Mouse (Mus musculus): ENCODE measurements at regions not wholly inside any gene's neighbourhood (a gene's known extent, or its start where the extent isn't known, plus 50 kb on each side); places are given as distances from the start of the nearest gene placed in this dataset.

GRCm38 (mm10) chr14:31930367-31930766 is 98.4 kb upstream of the Galnt15 start:
- Histone ChIP-seq H3K36me3 (ENCODE audit: poor library complexity, severe bottlenecking) (no peaks in the 10 kb centered on the region), H3K9ac (no peak overlapping the region), H3K9me3 (replicated peaks) (0 out of 2 replicates have a peak, but pooled peaks cover 4% of the 10 kb centered on the region), H3K4me1 (peaks cover 37% of the 10 kb centered on the region), H3K4me2 (no peak overlapping the region), H3K27me3 (no peaks in the 10 kb centered on the region), H3K4me3 (no peak overlapping the region), H3K27ac (no peak overlapping the region)
- no peak for ATAC-seq
- 64% methylated on average over 9 of the region's 9 CpGs for WGBS

- 72% methylated on average over 5 of the region's 5 CpGs for WGBS
These were observed 96.8 kb upstream of the Galnt15 start for GRCm38 (mm10) chr14:31931971-31932370.

GRCm38 (mm10) chr14:31933441-31933840 is 95.3 kb upstream of the Galnt15 start:
- Histone ChIP-seq H3K4me1 (peaks cover 47% of the 10 kb centered on the region), H3K27ac (peak overlapping the region; percentile 99), H3K36me3 (ENCODE audit: poor library complexity, severe bottlenecking) (no peaks in the 10 kb centered on the region), H3K4me2 (peak overlapping the region; percentile 60), H3K9ac (peak overlapping the region; percentile 67), H3K27me3 (no peaks in the 10 kb centered on the region), H3K4me3 (peak overlapping the region; percentile 34), H3K9me3 (replicated peaks) (no peaks in the 10 kb centered on the region; the same call in 1 of the 2 replicates)
- WGBS = under 1% methylated on average over 9 of the region's 9 CpGs
- ATAC-seq = peak; percentile 81

More at GRCm38 (mm10) chr14:31931971-31932370, 96.8 kb upstream of the Galnt15 start:
- Histone ChIP-seq H3K4me3 (no peak overlapping the region), H3K27ac (peak overlapping the region; percentile 6; the same call in 1 of the 2 replicates), H3K4me2 (no peak overlapping the region), H3K27me3 (no peaks in the 10 kb centered on the region), H3K9ac (no peak overlapping the region), H3K4me1 (peaks cover 47% of the 10 kb centered on the region), H3K9me3 (replicated peaks) (no peaks in the 10 kb centered on the region), H3K36me3 (ENCODE audit: poor library complexity, severe bottlenecking) (no peaks in the 10 kb centered on the region)
- ATAC-seq = no peak

- ATAC-seq = peak; percentile 96
- Histone ChIP-seq H3K4me1 (peaks cover 47% of the 10 kb centered on the region), H3K27me3 (no peaks in the 10 kb centered on the region), H3K9me3 (replicated peaks) (no peaks in the 10 kb centered on the region; the same call in 1 of the 2 replicates), H3K9ac (peak overlapping the region; percentile 67), H3K36me3 (ENCODE audit: poor library complexity, severe bottlenecking) (no peaks in the 10 kb centered on the region), H3K4me3 (peak overlapping the region; percentile 34), H3K27ac (peak overlapping the region; percentile 99), H3K4me2 (peak overlapping the region; percentile 60)
- under 1% methylated on average over 13 of the region's 13 CpGs for WGBS
These were observed 94.9 kb upstream of the Galnt15 start for GRCm38 (mm10) chr14:31933841-31934271.

- Histone ChIP-seq H3K9ac (peak overlapping the region; percentile 67), H3K9me3 (replicated peaks) (no peaks in the 10 kb centered on the region; the same call in 1 of the 2 replicates), H3K4me1 (peaks cover 47% of the 10 kb centered on the region), H3K36me3 (ENCODE audit: poor library complexity, severe bottlenecking) (no peaks in the 10 kb centered on the region), H3K27ac (peak overlapping the region; percentile 99), H3K4me2 (peak overlapping the region; percentile 60), H3K27me3 (no peaks in the 10 kb centered on the region), H3K4me3 (peak overlapping the region; percentile 34)
- ATAC-seq = peak; percentile 70
- WGBS = 0% methylated on average over 5 of the region's 6 CpGs
These were observed 94.5 kb upstream of the Galnt15 start for GRCm38 (mm10) chr14:31934321-31934720.

- peaks cover 47% of the 10 kb centered on the region for H3K4me1 ChIP-seq
- no peaks in the 10 kb centered on the region; the same call in 1 of the 2 replicates for H3K9me3 ChIP-seq (replicated peaks)
- no peak overlapping the region; the same call in 1 of the 2 replicates for H3K4me3 ChIP-seq
- H3K27ac ChIP-seq = peak overlapping the region; percentile 99
- peak overlapping the region; percentile 67; the same call in 1 of the 2 replicates for H3K9ac ChIP-seq
- WGBS = 2% methylated on average over 3 of the region's 3 CpGs
- peak overlapping the region; percentile 60 for H3K4me2 ChIP-seq
- no peak for ATAC-seq
- no peaks in the 10 kb centered on the region for H3K36me3 ChIP-seq (ENCODE audit: poor library complexity, severe bottlenecking)
- no peaks in the 10 kb centered on the region for H3K27me3 ChIP-seq
These were observed 94.0 kb upstream of the Galnt15 start for GRCm38 (mm10) chr14:31934771-31935170.

- Histone ChIP-seq H3K9me3 (replicated peaks) (no peaks in the 10 kb centered on the region; the same call in 1 of the 2 replicates), H3K36me3 (ENCODE audit: poor library complexity, severe bottlenecking) (no peaks in the 10 kb centered on the region), H3K9ac (no peak overlapping the region), H3K27ac (peak overlapping the region; percentile 99), H3K4me2 (no peak overlapping the region), H3K27me3 (no peaks in the 10 kb centered on the region), H3K4me1 (peaks cover 42% of the 10 kb centered on the region), H3K4me3 (no peak overlapping the region)
- ATAC-seq = no peak
- WGBS = 47% methylated on average over 3 of the region's 3 CpGs
These were observed 93.4 kb upstream of the Galnt15 start for GRCm38 (mm10) chr14:31935411-31935810.

- Histone ChIP-seq H3K9ac (no peak overlapping the region), H3K27me3 (no peaks in the 10 kb centered on the region), H3K4me1 (peaks cover 34% of the 10 kb centered on the region), H3K4me3 (no peak overlapping the region), H3K9me3 (replicated peaks) (no peaks in the 10 kb centered on the region; the same call in 1 of the 2 replicates), H3K36me3 (ENCODE audit: poor library complexity, severe bottlenecking) (no peaks in the 10 kb centered on the region), H3K4me2 (no peak overlapping the region), H3K27ac (no peak overlapping the region)
- WGBS = 85% methylated on average over 3 of the region's 3 CpGs
- ATAC-seq = no peak
These were observed 92.2 kb upstream of the Galnt15 start for GRCm38 (mm10) chr14:31936581-31936980.

- Histone ChIP-seq H3K9ac (no peak overlapping the region), H3K27ac (no peak overlapping the region), H3K36me3 (ENCODE audit: poor library complexity, severe bottlenecking) (no peaks in the 10 kb centered on the region), H3K4me1 (peaks cover 8% of the 10 kb centered on the region; the same call in 1 of the 2 replicates), H3K27me3 (no peaks in the 10 kb centered on the region), H3K4me2 (no peak overlapping the region), H3K9me3 (replicated peaks) (no peaks in the 10 kb centered on the region; the same call in 1 of the 2 replicates), H3K4me3 (no peak overlapping the region)
- WGBS = 90% methylated on average over 6 of the region's 6 CpGs
- no peak for ATAC-seq
These were observed 87.9 kb upstream of the Galnt15 start for GRCm38 (mm10) chr14:31940900-31941299.

- no peak overlapping the region for H3K9ac ChIP-seq
- no peak overlapping the region for H3K4me2 ChIP-seq
- no peaks in the 10 kb centered on the region; the same call in 1 of the 2 replicates for H3K9me3 ChIP-seq (replicated peaks)
- 65% methylated on average over 3 of the region's 3 CpGs for WGBS
- no peak for ATAC-seq
- H3K4me1 ChIP-seq = peaks cover 9% of the 10 kb centered on the region; the same call in 1 of the 2 replicates
- H3K4me3 ChIP-seq = no peak overlapping the region
- H3K27ac ChIP-seq = no peak overlapping the region
- H3K36me3 ChIP-seq (ENCODE audit: poor library complexity, severe bottlenecking) = no peaks in the 10 kb centered on the region
- H3K27me3 ChIP-seq = no peaks in the 10 kb centered on the region
These were observed 86.4 kb upstream of the Galnt15 start for GRCm38 (mm10) chr14:31942266-31942960.

GRCm38 (mm10) chr14:31944682-31945081 is 84.1 kb upstream of the Galnt15 start:
- Histone ChIP-seq H3K4me2 (no peak overlapping the region), H3K9me3 (replicated peaks) (no peaks in the 10 kb centered on the region), H3K4me1 (peaks cover 12% of the 10 kb centered on the region; the same call in 1 of the 2 replicates), H3K36me3 (ENCODE audit: poor library complexity, severe bottlenecking) (no peaks in the 10 kb centered on the region), H3K9ac (no peak overlapping the region), H3K27me3 (no peaks in the 10 kb centered on the region), H3K27ac (no peak overlapping the region), H3K4me3 (no peak overlapping the region)
- 78% methylated on average over 6 of the region's 6 CpGs for WGBS
- no peak for ATAC-seq

- no peak for ATAC-seq
- H3K4me1 ChIP-seq = peaks cover 12% of the 10 kb centered on the region; the same call in 1 of the 2 replicates
- no peak overlapping the region for H3K4me2 ChIP-seq
- H3K4me3 ChIP-seq = no peak overlapping the region
- no peaks in the 10 kb centered on the region for H3K36me3 ChIP-seq (ENCODE audit: poor library complexity, severe bottlenecking)
- no peaks in the 10 kb centered on the region for H3K27me3 ChIP-seq
- no peak overlapping the region for H3K9ac ChIP-seq
- H3K27ac ChIP-seq = peak overlapping the region; percentile 31; the same call in 1 of the 2 replicates
- WGBS = 67% methylated on average over 7 of the region's 7 CpGs
- H3K9me3 ChIP-seq (replicated peaks) = no peaks in the 10 kb centered on the region
These were observed 83.7 kb upstream of the Galnt15 start for GRCm38 (mm10) chr14:31945125-31945524.

Measured in forebrain, embryonic 13.5 days (tissue).